Mouse (Mus musculus): ENCODE results near the gene Cplx2.
A peak's percentile ranks its signal among the peaks of the same experiment; 100 is the strongest.

- TF ChIP-seq POLR2A (IDR thresholded peaks at IDR 0.05; ENCODE audit: extremely low read depth, insufficient read depth, low read length): peak; percentile 22; the same call in 1 of the 2 replicates
- peak; percentile 71 for TF ChIP-seq CTCF (IDR thresholded peaks at IDR 0.05; ENCODE audit: extremely low read depth, insufficient read depth, low read length)
These were observed 1.5 kb downstream of the Cplx2 start for GRCm38 (mm10) chr13:54372665-54373064.

Data from cortical plate, adult 2 months (tissue).